Mouse (Mus musculus): ENCODE measurements around the gene Casp7. TPM values are rescaled to one million over a fixed set of nuclear protein-coding genes. Genes with fewer than 3 reads are reported as not detected.
A peak's percentile ranks its signal among the peaks of the same experiment; 100 is the strongest.
"Not testable (repeated sequence)": the region's sequence is repeated elsewhere in the genome, so short reads cannot be mapped to it uniquely, and the experiment has no call there.

The Casp7 gene
- total RNA-seq, 2 experiments from 2014 or later, result 2.4 to 4.9 TPM

GRCm38 (mm10) chr19:56389176-56389575 lies 7.8 kb upstream of the Casp7 start:
- peak; percentile 83 for DNase-seq
- intact Hi-C loops (cut with DNase I), result no loop called here
- no peak for TF ChIP-seq CTCF (IDR thresholded peaks at IDR 0.05)
- H3K27ac ChIP-seq, result peak overlapping the region; percentile 96
- peak overlapping the region; percentile 71 for H3K4me3 ChIP-seq

GRCm38 (mm10) chr19:56389879-56390278 lies 7.0 kb upstream of the Casp7 start, which contains the start of gene Nrap:
Gene Nrap, minus strand, starts transcription at chr19:56390037.
- Histone ChIP-seq H3K4me3 (peak within 1 kb of the TSS; percentile 71), H3K27ac (peak within 1 kb of the TSS; percentile 96)
- TF ChIP-seq CTCF (IDR thresholded peaks at IDR 0.05), result no peak
- intact Hi-C loops (cut with DNase I), result no loop called here
- peak; percentile 84 for DNase-seq

- no peak for DNase-seq
- intact Hi-C loops (cut with DNase I), result no loop called here
- TF ChIP-seq CTCF (IDR thresholded peaks at IDR 0.05), result no peak
- H3K27ac ChIP-seq, result peak overlapping the region; percentile 96
- H3K4me3 ChIP-seq, result no peak overlapping the region
Observed at GRCm38 (mm10) chr19:56391307-56392046, 5.5 kb upstream of the Casp7 start.

GRCm38 (mm10) chr19:56393311-56393866 lies 3.5 kb upstream of the Casp7 start:
- no peak for TF ChIP-seq CTCF (IDR thresholded peaks at IDR 0.05)
- no peak overlapping the region for H3K4me3 ChIP-seq
- DNase-seq, result no peak
- intact Hi-C loops (cut with DNase I), result no loop called here
- no peak overlapping the region for H3K27ac ChIP-seq

- H3K27ac ChIP-seq, result no peak overlapping the region
- no peak for TF ChIP-seq CTCF (IDR thresholded peaks at IDR 0.05)
- DNase-seq, result no peak
- intact Hi-C loops (cut with DNase I), result no loop called here
- H3K4me3 ChIP-seq, result no peak overlapping the region
Observed at GRCm38 (mm10) chr19:56395183-56395935, 1.6 kb upstream of the Casp7 start.

- intact Hi-C loops (cut with DNase I), result no loop called here
- Histone ChIP-seq H3K27ac (peak overlapping the region; percentile 94), H3K4me3 (peak overlapping the region; percentile 71)
- no peak for DNase-seq
- no peak for TF ChIP-seq CTCF (IDR thresholded peaks at IDR 0.05)
Observed at GRCm38 (mm10) chr19:56396227-56396626, 702 bp upstream of the Casp7 start.

- H3K4me3 ChIP-seq, result peak overlapping the region; percentile 71
- H3K27ac ChIP-seq, result peak overlapping the region; percentile 94
- TF ChIP-seq CTCF (IDR thresholded peaks at IDR 0.05), result no peak
- intact Hi-C loops (cut with DNase I), result no loop called here
- no peak for DNase-seq
Observed at GRCm38 (mm10) chr19:56397663-56398527, 966 bp downstream of the Casp7 start.

- Histone ChIP-seq H3K4me3 (peak overlapping the region; percentile 71; the same call in 1 of the 2 replicates), H3K27ac (peak overlapping the region; percentile 94; the same call in 1 of the 2 replicates)
- intact Hi-C loops (cut with DNase I), result no loop called here
Observed at GRCm38 (mm10) chr19:56398528-56398795, 1.5 kb downstream of the Casp7 start.

GRCm38 (mm10) chr19:56400200-56400599 lies 3.3 kb downstream of the Casp7 start:
- Histone ChIP-seq H3K27ac (peak overlapping the region; percentile 46; the same call in 1 of the 2 replicates), H3K4me3 (no peak overlapping the region)
- intact Hi-C loops (cut with DNase I), result no loop called here
- DNase-seq, result peak; percentile 83
- TF ChIP-seq CTCF (IDR thresholded peaks at IDR 0.05), result no peak

More at GRCm38 (mm10) chr19:56398528-56398795, 1.5 kb downstream of the Casp7 start:
- TF ChIP-seq CTCF (IDR thresholded peaks at IDR 0.05), result no peak
- DNase-seq, result no peak

GRCm38 (mm10) chr19:56401864-56402263 lies 4.9 kb downstream of the Casp7 start:
- H3K4me3 ChIP-seq, result no peak overlapping the region
- intact Hi-C loops (cut with DNase I), result no loop called here
- DNase-seq, result no peak
- TF ChIP-seq CTCF (IDR thresholded peaks at IDR 0.05), result no peak
- peak overlapping the region; percentile 75 for H3K27ac ChIP-seq

- intact Hi-C loops (cut with DNase I), result no loop called here
- H3K27ac ChIP-seq, result peak overlapping the region; percentile 90
- H3K4me3 ChIP-seq, result no peak overlapping the region
- no peak for TF ChIP-seq CTCF (IDR thresholded peaks at IDR 0.05)
- DNase-seq, result peak; percentile 18
Observed at GRCm38 (mm10) chr19:56405824-56406223, 8.9 kb downstream of the Casp7 start.

- intact Hi-C loops (cut with DNase I), result no loop called here
- Histone ChIP-seq H3K27ac (peak overlapping the region; percentile 90), H3K4me3 (no peak overlapping the region)
- no peak for TF ChIP-seq CTCF (IDR thresholded peaks at IDR 0.05)
- peak; percentile 82 for DNase-seq
Observed at GRCm38 (mm10) chr19:56406581-56406980, 9.7 kb downstream of the Casp7 start.

GRCm38 (mm10) chr19:56409884-56410283 lies 13.0 kb downstream of the Casp7 start:
- intact Hi-C loops (cut with DNase I); H3K27ac ChIP-seq; H3K4me3 ChIP-seq; DNase-seq: not testable (repeated sequence)

Measured in gastrocnemius, adult 2 months (tissue).